Mouse (Mus musculus) granulocyte monocyte progenitor cell, adult 5-6 weeks (primary cell): ENCODE measurements around the gene Obscn. TPM values are rescaled to one million over a fixed set of nuclear protein-coding genes. Genes with fewer than 3 reads are reported as not detected.
"Not testable (repeated sequence)": the region's sequence is repeated elsewhere in the genome, so short reads cannot be mapped to it uniquely, and the experiment has no call there.

Experiments used
- ATAC-seq: replicated peaks from 2 replicates; pipeline ENCODE4 v1.8.0; 2016; ENCODE audit warnings: mild to moderate bottlenecking, moderate TSS enrichment, inconsistent platforms; ENCODE audit not compliant: poor library complexity, severe bottlenecking
- total RNA-seq, 2 experiments: library from RNA; stranded (forward) in 1 of 2; stranded (reverse) in 1 of 2; fragments of 200-712, 200-1000 nt in 1 of 2; fragments of >200 nt in 1 of 2; fragmentation: Nextera tagmentation in 1 of 2; gene quantifications; 2 replicates each; pipeline ENCODE4 v1.2.3; 2014 to 2017

Gene Obscn
- total RNA-seq, 2 experiments from 2014 or later = not detected

DNA sequence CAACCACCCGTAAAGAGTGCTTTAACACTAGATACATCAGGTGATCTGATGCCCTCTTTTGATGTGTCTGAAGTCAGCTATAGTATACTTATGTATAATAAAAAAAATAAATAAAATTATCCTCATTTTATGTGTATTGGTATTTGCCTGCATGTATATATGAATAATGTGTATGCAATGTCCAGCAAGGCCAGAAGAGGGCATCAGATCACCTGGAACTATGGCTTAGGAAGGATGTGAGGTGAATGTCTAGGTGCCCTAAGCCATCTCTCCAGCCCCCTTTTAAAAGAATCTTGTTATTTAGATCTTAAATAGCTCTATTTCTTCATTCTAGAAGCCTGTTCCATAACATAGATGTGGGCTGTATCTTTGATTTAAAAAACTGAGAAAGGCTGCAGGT lies 168.9 kb downstream of the Obscn start:
- 0 out of 2 replicates have a peak, but pooled peaks have one; percentile 23 for ATAC-seq

DNA sequence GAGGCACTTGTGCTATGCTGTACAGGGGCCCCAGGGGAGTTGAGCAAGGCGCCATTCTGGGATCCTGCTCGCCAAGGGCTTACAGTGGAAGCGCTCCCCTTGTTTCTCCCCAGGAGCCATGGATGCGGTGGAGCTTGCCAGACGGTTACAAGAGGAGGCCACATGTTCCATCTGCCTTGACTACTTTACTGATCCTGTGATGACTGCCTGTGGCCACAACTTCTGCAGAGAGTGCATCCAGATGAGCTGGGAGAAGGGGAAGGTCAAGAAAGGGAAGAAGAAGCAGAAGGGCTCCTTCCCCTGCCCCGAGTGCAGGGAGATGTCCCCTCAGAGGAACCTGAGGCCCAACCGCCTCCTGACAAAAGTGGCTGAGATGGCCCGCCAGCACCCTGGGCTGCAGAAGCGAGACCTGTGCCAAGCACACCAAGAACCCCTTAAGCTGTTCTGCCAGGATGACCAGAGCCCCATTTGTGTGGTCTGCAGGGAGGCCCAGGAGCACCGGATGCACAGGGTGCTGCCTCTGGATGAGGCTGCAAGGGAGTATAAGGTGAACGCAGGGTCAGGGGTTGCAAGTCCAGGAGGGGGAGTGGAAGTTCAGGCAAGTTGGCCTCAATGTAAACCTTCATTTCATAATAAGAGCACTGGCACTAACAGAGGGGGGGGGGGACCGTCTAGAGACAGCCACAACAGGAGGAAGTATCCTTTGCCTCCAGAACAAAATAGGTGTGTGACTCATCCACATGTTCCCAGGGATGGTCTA lies 171.0 kb downstream of the Obscn start:
- ATAC-seq = peak; percentile 42

DNA sequence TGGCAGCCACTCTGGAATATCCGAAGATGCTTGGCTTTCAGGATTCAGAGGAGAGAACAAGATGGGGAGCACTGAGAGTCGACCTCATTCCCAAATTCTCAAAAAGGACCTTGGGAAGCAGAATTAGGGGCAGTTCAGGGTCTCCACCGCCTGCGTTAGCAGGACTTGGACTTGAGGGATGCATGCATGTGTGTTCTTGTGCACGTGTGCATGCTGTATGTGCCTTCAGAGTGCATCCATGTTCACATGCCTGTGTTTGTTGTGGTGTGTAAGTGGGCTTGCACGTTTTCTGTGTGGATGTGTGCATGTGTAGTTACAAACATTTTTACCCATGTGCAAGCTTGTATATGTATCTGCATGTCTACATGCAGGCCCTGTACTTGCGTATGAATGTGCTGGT lies 172.0 kb downstream of the Obscn start:
- ATAC-seq = no peak

- ATAC-seq = 0 out of 2 replicates have a peak, but pooled peaks have one; percentile 7
Measured at GRCm38 (mm10) chr11:58963543-58963942, 172.7 kb downstream of the Obscn start.

- ATAC-seq = no peak
Measured at GRCm38 (mm10) chr11:58961364-58962177, 174.6 kb downstream of the Obscn start.

DNA sequence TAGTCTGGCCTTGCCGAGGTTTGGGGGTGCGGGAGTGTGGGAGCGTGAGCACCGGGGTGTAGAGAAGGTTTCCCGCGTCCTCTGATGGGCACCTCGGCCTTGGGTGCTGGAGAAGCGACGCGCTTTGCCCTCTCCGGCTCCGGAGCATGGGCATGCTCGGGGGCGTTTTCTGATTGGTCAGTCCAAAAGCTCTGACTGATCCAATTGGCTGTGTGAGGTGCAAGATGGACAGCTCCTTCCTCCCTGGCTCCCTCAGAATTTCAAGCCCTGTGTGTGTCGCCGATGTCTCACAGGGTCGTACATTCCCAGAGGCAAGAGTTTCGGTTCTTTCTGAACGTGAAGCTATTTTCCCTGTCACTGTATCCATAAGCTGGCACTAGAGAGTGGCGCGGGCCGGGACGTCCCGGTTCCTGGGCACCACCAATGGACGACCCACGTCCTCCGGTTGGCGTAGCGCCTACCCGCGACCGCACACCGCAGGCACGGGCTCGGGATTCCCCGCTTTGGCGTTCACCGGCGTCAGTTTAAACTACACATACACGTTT lies 176.2 kb downstream of the Obscn start:
- peak; percentile 70 for ATAC-seq

- ATAC-seq = peak; percentile 36
Measured at GRCm38 (mm10) chr11:58959186-58959825, 176.9 kb downstream of the Obscn start.

GRCm38 (mm10) chr11:58958536-58958935 lies 177.7 kb downstream of the Obscn start:
- ATAC-seq = no peak

DNA sequence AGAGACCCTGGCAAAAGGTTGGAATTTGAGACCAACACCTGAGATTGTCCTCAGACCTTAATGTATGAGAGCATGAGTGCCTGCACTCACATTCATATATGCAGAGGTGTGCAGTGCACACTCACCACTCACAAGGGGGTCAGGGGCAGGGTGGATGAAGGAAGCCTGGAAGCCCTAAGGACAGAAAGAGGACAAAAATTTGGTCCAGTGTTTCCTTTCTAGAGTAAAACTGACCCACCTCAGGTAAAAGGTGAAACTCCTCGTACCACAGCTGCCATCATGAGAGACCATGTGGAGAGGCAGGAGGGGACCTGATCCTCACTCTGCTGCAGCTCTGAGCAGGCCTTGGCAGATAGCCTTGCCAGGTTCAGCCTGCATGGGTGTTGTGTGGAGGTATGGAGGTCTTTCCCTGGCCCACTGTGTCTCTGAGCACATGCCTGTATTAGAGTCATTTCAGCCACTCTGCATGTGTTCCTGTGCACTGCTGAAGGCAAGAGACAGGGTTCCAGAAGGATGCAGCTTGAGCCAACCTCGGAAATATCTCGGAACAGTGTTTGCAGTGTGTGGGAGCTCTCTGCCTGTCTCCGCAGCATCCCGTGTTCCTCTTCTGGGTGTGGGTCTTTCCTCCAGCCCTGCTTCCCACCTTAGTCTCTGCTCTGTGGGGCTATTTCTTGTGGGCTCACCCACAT lies 178.8 kb downstream of the Obscn start:
- no peak for ATAC-seq

DNA sequence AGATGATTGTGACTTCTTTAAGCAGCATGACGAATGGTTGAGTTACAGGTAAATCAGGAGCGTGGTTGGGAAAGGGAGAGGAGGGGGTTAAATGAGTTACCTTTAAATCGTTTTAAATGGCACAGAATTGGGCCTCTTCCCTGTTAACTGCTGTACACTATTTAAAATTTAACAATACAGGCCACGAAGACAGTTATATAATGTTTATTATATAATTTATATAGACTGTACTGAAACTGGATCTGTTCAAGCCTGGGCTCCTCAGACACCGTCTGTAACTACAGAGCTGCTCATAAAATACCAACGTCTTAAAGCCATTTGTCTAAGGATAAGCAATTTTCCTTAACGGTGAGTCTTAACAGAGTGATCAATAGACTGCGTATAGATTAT lies 180.3 kb downstream of the Obscn start:
- no peak for ATAC-seq

DNA sequence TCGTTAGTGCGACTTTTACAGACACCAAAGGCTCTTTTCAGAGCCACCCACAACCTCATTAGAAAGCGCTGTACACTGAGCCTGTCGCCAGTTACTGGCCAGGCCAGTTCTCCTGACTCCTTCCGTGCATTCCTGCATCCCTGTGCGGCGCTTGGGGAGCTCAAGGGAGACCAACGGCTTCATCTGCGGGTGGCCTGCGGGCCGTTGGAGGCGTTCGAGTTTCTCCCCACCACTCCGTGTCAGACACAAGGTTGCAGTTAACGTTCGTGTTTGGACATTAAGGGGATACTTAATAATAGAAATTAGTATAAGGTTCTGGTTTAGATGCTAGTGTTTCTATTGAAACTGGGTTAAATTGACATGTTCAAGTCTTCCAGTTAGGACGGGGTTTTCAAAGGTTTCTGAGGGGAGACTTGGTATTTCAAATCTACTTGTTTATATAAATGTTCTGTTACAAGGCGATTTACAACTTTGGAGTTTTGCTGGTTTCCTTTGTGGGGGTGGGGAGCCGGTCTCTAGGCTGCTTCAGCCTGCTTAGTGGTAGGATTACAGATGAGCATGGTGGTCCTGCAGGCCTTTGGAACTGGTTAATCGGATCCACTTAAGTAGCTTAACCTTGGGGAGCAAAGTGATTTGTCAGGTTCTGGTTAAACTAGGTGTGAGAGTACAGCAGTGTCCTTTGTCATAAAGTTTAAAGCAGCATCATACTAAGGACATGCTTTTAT lies 180.9 kb downstream of the Obscn start:
- peak; percentile 15 for ATAC-seq

GRCm38 (mm10) chr11:58954420-58955142 lies 181.6 kb downstream of the Obscn start, which contains the start of the genes Hist3h2a and Trim17:
Gene Hist3h2a, plus strand, starts transcription at chr11:58954685.
Gene Trim17, plus strand, starts transcription at chr11:58954685.
- ATAC-seq = peak; percentile 67

DNA sequence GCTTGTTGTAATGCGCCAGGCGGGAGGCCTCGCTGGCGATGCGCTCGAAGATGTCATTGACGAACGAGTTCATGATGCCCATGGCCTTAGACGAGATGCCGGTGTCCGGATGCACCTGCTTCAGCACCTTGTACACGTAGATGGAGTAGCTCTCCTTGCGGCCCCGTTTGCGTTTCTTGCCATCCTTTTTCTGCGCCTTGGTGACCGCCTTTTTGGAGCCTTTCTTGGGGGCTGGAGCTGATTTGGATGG lies 182.1 kb downstream of the Obscn start:
- ATAC-seq = not testable (repeated sequence)

DNA sequence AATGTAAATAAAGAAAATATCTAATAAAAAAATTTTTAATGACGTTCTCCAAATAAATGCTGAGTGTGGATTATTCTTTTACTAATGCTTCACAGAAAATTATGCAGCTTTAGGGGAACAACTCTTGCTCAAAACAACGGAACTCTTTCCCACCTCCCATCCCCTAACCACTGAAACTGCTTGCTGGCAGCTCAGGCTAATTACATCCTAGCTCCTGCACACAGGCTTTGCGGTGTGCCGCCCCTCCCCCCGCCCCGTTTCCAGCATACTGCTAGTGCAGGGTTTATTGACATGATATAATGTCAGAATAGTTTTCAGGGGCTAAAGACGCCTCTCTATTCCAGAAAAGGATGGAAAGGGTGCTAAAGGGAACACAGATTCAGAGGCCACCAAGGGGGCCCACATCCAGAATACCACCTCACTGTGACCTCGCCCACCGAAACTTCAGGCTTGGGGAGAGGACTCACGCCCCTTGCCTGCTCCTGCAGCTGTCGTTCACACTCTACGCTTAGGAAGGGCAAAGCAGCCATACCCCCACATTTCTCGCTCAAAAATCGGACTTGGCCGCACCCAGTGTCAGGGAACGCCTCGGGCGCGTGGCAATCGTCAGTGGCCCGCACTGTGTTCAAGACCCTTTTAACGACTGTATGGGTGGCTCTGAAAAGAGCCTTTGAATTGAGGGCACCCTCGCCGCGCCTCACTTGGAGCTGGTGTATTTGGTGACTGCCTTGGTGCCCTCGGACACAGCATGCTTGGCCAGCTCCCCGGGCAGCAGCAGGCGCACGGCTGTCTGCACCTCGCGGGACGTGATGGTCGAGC lies 182.6 kb downstream of the Obscn start:
- ATAC-seq = peak; percentile 30

GRCm38 (mm10) chr11:58951210-58951609 lies 185.0 kb downstream of the Obscn start:
- no peak for ATAC-seq

- no peak for ATAC-seq
Measured at GRCm38 (mm10) chr11:58949480-58950431, 186.4 kb downstream of the Obscn start.
